Mouse (Mus musculus) adrenal gland, adult (tissue): ENCODE data around the gene Ceacam18.
A peak's percentile ranks its signal among the peaks of the same experiment; 100 is the strongest.

Experiments used
- DNase-seq, 2 experiments: peaks; one replicate each; pipeline ENCODE4 v3.0.0; 2022 to 2023; ENCODE audit warnings: low spot score in 1 of 2; ENCODE audit not compliant: inconsistent age in 2 of 2

Gene Ceacam18

DNA sequence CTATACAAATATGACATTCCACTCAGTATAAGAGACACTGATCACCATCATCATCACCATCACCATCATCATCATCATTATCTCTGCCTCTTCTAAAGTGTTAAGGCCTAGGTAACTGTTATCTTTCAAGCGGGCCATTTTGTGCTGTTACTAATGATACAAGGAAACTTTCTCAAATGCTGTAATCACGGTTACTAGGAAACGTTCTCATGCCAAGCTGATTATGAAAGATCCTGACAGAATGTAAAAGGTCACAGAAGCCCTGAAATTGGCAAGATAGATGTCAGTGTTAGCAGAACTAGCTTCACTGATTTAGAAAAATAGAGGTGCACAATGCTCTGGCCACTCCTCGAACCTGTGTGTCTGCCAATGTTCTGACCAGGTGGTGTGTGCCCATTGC lies 32.7 kb downstream of the Ceacam18 start:
- DNase-seq: peak in 1 of 2 experiments; percentile 80

GRCm38 (mm10) chr7:43668582-43668981 lies 34.1 kb downstream of the Ceacam18 start:
- DNase-seq: peak in 1 of 2 experiments; percentile 63

DNA sequence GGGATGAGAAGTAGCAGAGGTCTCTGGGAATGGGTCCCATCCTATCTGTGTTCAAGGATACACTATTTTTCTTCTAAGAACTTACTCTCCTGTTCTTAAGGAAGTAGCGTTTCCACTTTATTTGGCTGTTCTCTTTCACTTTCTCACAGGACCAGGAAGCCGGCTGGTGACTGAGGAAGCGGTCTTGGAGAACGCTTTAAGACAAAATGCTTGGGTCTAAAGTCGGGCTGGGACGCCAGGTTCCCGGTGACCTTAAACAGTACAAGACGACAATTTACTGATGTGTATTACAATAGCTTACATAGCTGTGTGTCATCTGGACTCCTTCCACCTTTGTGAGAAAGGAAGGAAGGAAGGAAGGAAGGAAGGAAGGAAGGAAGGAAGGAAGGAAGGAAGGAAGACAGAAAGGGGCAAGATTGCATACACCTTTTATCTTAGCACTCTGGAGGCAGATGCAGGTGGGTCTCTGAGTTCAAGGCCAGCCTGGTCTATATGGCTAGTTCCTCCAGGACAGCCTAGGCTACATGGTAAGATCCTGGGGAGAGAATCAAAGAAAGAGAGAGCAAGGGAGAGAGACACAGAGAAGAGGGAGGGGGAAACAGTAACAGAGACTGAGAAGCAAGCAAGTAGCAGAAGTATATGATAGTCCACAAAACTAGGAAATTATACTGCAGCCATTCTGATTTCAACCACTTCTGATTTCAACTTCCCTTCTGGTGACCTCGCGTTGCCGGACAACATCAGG lies 36.7 kb downstream of the Ceacam18 start:
- peak; percentile 40 to 60 for DNase-seq

- peak; percentile 94 to 97 for DNase-seq
These were observed 37.5 kb downstream of the Ceacam18 start, which contains the start of gene Ctu1 for GRCm38 (mm10) chr7:43671809-43672580. Gene Ctu1 (plus strand): TSS chr7:43672016.

GRCm38 (mm10) chr7:43672581-43673260 lies 38.2 kb downstream of the Ceacam18 start:
- peak; percentile 30 to 70 for DNase-seq

- DNase-seq: peak in 1 of 2 experiments; percentile 21
These were observed 40.6 kb downstream of the Ceacam18 start for GRCm38 (mm10) chr7:43675091-43675490.

DNA sequence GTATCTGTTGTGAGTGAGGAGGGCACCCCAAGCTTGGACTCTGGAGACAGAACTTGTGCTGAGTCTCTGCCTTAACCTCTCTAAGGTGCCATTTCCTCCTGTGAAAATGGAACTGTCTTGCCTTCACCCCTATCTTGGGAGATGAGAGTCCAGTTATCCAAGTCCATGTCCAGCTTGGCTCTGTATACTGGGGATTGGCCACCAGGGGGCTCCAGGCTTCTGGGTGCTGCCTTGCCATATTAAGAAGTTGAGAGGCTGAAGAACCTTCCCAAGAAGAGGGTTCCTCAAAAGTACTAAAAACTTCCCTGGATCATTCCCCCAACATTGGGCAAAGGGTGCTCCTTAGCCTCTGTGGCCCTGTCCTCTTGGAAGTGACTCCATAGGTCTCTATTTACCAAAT lies 44.0 kb downstream of the Ceacam18 start:
- DNase-seq: peak; percentile 49 to 80

- DNase-seq: peak; percentile 49 to 83
These were observed 46.5 kb downstream of the Ceacam18 start for GRCm38 (mm10) chr7:43680960-43681359.

GRCm38 (mm10) chr7:43682511-43682910 lies 48.0 kb downstream of the Ceacam18 start:
- DNase-seq: peak in 1 of 2 experiments; percentile 25

- no peak for DNase-seq
These were observed 50.6 kb downstream of the Ceacam18 start for GRCm38 (mm10) chr7:43685088-43685487.

GRCm38 (mm10) chr7:43690118-43690517 lies 55.6 kb downstream of the Ceacam18 start, which contains the start of gene Klk14:
Gene Klk14 (plus strand): TSS chr7:43690418.
- no peak for DNase-seq
